Mouse (Mus musculus): Measurements from ENCODE around the gene Cenpi. TPM values are rescaled to one million over a fixed set of nuclear protein-coding genes. Genes with fewer than 3 reads are reported as not detected.
A peak's percentile ranks its signal among the peaks of the same experiment; 100 is the strongest.

Gene Cenpi
- polyA plus RNA-seq, 1 experiment from 2014 or later, result 21.0 TPM

DNA sequence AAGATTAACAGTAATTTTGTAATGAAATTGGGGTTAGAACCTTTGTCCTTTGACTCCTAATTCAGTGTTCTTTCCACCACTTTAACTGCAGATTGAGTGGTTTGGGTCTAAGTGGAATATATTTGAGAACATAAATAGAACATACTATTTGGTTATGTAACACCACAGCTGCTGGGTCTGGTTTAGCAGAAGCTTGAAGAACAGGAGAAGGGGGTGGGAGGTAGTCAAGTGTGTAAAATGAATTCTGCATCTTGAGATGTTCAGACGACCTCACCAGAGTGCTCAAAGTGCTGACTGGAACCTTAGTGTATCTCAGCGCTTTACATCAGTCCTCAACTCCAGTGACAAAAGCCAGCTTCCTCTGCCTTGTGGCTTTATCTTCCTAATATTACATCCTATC lies 91.1 kb downstream of the Cenpi start:
- 58% methylated on average over 2 of the region's 2 CpGs for WGBS
- no peaks in the 10 kb centered on the region; the same call in 1 of the 2 replicates for H3K27me3 ChIP-seq (ENCODE audit: control insufficient read depth, insufficient read depth, low read length)
- no peak for ATAC-seq (ENCODE audit: insufficient read depth, low FRiP score)

DNA sequence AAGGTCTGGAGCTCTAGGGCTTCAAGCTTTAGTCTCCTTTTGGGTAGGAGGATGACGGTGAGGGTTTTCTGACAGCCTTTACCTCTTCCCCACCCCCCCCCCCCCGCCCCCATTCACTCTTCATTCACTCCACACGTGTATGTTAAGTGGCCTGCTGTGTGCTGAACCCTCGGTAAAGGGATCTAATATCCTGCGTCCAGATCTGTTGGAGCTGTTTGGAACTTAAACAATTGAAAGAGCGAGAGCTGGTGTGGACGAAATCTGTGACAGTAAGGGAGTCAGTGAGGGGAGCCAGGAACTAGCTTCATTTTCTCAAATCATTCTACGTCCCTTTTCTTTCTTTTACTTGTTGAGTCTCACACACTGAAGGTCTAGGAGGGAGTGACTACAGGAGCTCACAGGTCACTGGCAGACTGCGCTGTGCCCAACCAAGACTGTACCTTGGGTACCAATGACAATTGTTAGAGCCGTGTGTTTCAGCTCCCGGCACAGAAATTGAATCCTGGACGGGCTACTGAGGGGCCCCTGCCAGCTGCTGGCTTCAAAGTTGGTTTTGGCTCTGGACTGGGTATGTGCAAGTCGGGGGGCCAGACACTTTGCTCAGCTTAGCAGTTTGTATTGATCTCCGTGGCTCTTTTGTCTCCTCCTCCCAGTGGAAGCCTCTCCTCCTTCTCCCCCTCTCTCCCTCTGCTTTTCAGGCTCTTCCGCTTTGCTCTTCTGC lies 96.1 kb downstream of the Cenpi start, which contains the start of gene Drp2:
Gene Drp2, plus strand, starts transcription at position 689 of the 721 bp plus-strand sequence.
- Histone ChIP-seq H3K4me1 (ENCODE audit: control insufficient read depth, insufficient read depth, low read length) (no peaks in the 10 kb centered on the region), H3K36me3 (ENCODE audit: control insufficient read depth, insufficient read depth, low read length) (no peaks in the 10 kb centered on the region), H3K9me3 (replicated peaks; ENCODE audit: control insufficient read depth, low read length) (no peaks in the 10 kb centered on the region), H3K4me2 (ENCODE audit: low read depth, low read length) (peak within 1 kb of the TSS; percentile 49), H3K27me3 (ENCODE audit: control insufficient read depth, insufficient read depth, low read length) (peaks cover 4% of the 10 kb centered on the region; the same call in 1 of the 2 replicates), H3K9ac (ENCODE audit: low read length) (peak within 1 kb of the TSS; percentile 46), H3K4me3 (replicated peaks; ENCODE audit: low read length) (peak within 1 kb of the TSS; percentile 42), H3K27ac (ENCODE audit: low read length) (0 out of 2 replicates have a peak within 1 kb of the TSS, but pooled peaks have one; percentile 2)
- 30% methylated on average over 15 of the region's 15 CpGs for WGBS
- no peak; the same call in 1 of the 2 replicates for ATAC-seq (ENCODE audit: insufficient read depth, low FRiP score)

More for the DNA sequence above, 91.1 kb downstream of the Cenpi start:
- no peak overlapping the region for H3K4me3 ChIP-seq (replicated peaks; ENCODE audit: low read length)
- H3K36me3 ChIP-seq (ENCODE audit: control insufficient read depth, insufficient read depth, low read length), result no peaks in the 10 kb centered on the region
- no peak overlapping the region for H3K9ac ChIP-seq (ENCODE audit: low read length)
- H3K4me1 ChIP-seq (ENCODE audit: control insufficient read depth, insufficient read depth, low read length), result no peaks in the 10 kb centered on the region
- H3K9me3 ChIP-seq (replicated peaks; ENCODE audit: control insufficient read depth, low read length), result no peaks in the 10 kb centered on the region
- H3K27ac ChIP-seq (ENCODE audit: low read length), result no peak overlapping the region
- H3K4me2 ChIP-seq (ENCODE audit: low read depth, low read length), result no peak overlapping the region

DNA sequence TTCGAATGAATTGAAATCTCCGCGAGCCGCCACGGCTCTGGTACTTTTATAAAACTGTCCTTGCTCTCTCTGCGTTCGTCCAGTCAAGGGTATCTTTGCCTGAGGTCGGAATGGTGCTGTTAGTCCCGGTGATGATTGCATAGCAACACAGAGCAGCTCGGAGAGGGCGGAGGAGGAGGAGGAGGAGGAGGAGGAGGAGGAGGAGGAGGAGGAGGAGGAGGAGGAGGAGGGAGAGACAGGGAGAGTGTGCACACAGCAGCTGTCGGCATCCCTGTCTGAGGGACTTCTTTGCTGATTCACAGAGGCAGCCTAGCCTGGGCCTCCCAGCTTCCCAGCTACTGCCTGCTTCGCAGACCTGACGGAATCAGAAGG lies 96.7 kb downstream of the Cenpi start:
- Histone ChIP-seq H3K27ac (ENCODE audit: low read length) (no peak overlapping the region), H3K36me3 (ENCODE audit: control insufficient read depth, insufficient read depth, low read length) (no peaks in the 10 kb centered on the region), H3K4me1 (ENCODE audit: control insufficient read depth, insufficient read depth, low read length) (no peaks in the 10 kb centered on the region), H3K9me3 (replicated peaks; ENCODE audit: control insufficient read depth, low read length) (no peaks in the 10 kb centered on the region), H3K4me3 (replicated peaks; ENCODE audit: low read length) (peak overlapping the region; percentile 42), H3K4me2 (ENCODE audit: low read depth, low read length) (peak overlapping the region; percentile 49), H3K9ac (ENCODE audit: low read length) (peak overlapping the region; percentile 46; the same call in 1 of the 2 replicates), H3K27me3 (ENCODE audit: control insufficient read depth, insufficient read depth, low read length) (peaks cover 4% of the 10 kb centered on the region; the same call in 1 of the 2 replicates)
- ATAC-seq (ENCODE audit: insufficient read depth, low FRiP score), result no peak
- 14% methylated on average over 12 of the region's 14 CpGs for WGBS

GRCm38 (mm10) chrX:134409354-134409900 lies 101.5 kb downstream of the Cenpi start:
- no peak overlapping the region for H3K4me3 ChIP-seq (replicated peaks; ENCODE audit: low read length)
- 86% methylated on average over 6 of the region's 6 CpGs for WGBS
- no peak overlapping the region for H3K4me2 ChIP-seq (ENCODE audit: low read depth, low read length)
- H3K4me1 ChIP-seq (ENCODE audit: control insufficient read depth, insufficient read depth, low read length), result no peaks in the 10 kb centered on the region
- peaks cover 4% of the 10 kb centered on the region; the same call in 1 of the 2 replicates for H3K27me3 ChIP-seq (ENCODE audit: control insufficient read depth, insufficient read depth, low read length)
- no peak for ATAC-seq (ENCODE audit: insufficient read depth, low FRiP score)
- H3K27ac ChIP-seq (ENCODE audit: low read length), result no peak overlapping the region
- H3K9me3 ChIP-seq (replicated peaks; ENCODE audit: control insufficient read depth, low read length), result no peaks in the 10 kb centered on the region
- H3K9ac ChIP-seq (ENCODE audit: low read length), result no peak overlapping the region
- no peaks in the 10 kb centered on the region for H3K36me3 ChIP-seq (ENCODE audit: control insufficient read depth, insufficient read depth, low read length)

GRCm38 (mm10) chrX:134412096-134412495 lies 104.2 kb downstream of the Cenpi start:
- 76% methylated on average over 1 of the region's 1 CpGs for WGBS
- Histone ChIP-seq H3K9me3 (replicated peaks; ENCODE audit: control insufficient read depth, low read length) (no peaks in the 10 kb centered on the region), H3K4me1 (ENCODE audit: control insufficient read depth, insufficient read depth, low read length) (no peaks in the 10 kb centered on the region), H3K36me3 (ENCODE audit: control insufficient read depth, insufficient read depth, low read length) (no peaks in the 10 kb centered on the region), H3K9ac (ENCODE audit: low read length) (no peak overlapping the region), H3K27me3 (ENCODE audit: control insufficient read depth, insufficient read depth, low read length) (no peaks in the 10 kb centered on the region), H3K27ac (ENCODE audit: low read length) (no peak overlapping the region), H3K4me3 (replicated peaks; ENCODE audit: low read length) (no peak overlapping the region), H3K4me2 (ENCODE audit: low read depth, low read length) (no peak overlapping the region)
- ATAC-seq (ENCODE audit: insufficient read depth, low FRiP score), result no peak

Other genes starting within 250 kb of the Cenpi start
- gene Cstf2, start 248.9 kb upstream of the Cenpi start, polyA plus RNA-seq (2015; fragmentation: Nextera tagmentation; extraction: Ambion mirVana), result 35.7 and 36.5 TPM in 2 replicates
- gene Xkrx, start 146.0 kb upstream of the Cenpi start, polyA plus RNA-seq (2015; fragmentation: Nextera tagmentation; extraction: Ambion mirVana), result 0.22 and 0.94 TPM in 2 replicates
- not detected in 2 replicates for gene Arl13a, start 120.6 kb upstream of the Cenpi start, polyA plus RNA-seq (2015; fragmentation: Nextera tagmentation; extraction: Ambion mirVana)
- 0.13 and 0.27 TPM in 2 replicates for gene Nox1, start 86.1 kb upstream of the Cenpi start, polyA plus RNA-seq (2015; fragmentation: Nextera tagmentation; extraction: Ambion mirVana)
- 25.2 and 26.0 TPM in 2 replicates for gene Trmt2b, start 31.1 kb upstream of the Cenpi start, polyA plus RNA-seq (2015; fragmentation: Nextera tagmentation; extraction: Ambion mirVana)
- 4.1 and 4.9 TPM in 2 replicates for gene Tmem35a, start 12.9 kb upstream of the Cenpi start, polyA plus RNA-seq (2015; fragmentation: Nextera tagmentation; extraction: Ambion mirVana)
- gene Drp2, start 96.5 kb downstream of the Cenpi start, polyA plus RNA-seq (2015; fragmentation: Nextera tagmentation; extraction: Ambion mirVana), result 1.8 and 2.2 TPM in 2 replicates
- not detected in 2 replicates for gene Taf7l, start 168.4 kb downstream of the Cenpi start, polyA plus RNA-seq (2015; fragmentation: Nextera tagmentation; extraction: Ambion mirVana)
- gene Timm8a1, start 233.8 kb downstream of the Cenpi start, polyA plus RNA-seq (2015; fragmentation: Nextera tagmentation; extraction: Ambion mirVana), result 84.0 and 87.3 TPM in 2 replicates

All from stomach, embryonic 16.5 days (tissue).